Mouse (Mus musculus) neutrophil, adult 65 days (primary cell): ENCODE data around the gene 4930519G04Rik. TPM values are rescaled to one million over a fixed set of nuclear protein-coding genes. Genes with fewer than 3 reads are reported as not detected.

Source experiments
- total RNA-seq: library from RNA; stranded (reverse); gene quantifications from 2 replicates; pipeline ENCODE4 v1.2.4, GENCODE M21; 2023

4930519G04Rik gene
- total RNA-seq = 0.18 TPM in 1 of 2 replicates, not detected in the other

GRCm38 (mm10) chr5:114853364-114853763 is at the start of gene 4930519G04Rik:
Gene 4930519G04Rik (plus strand): TSS chr5:114853664.

GRCm38 (mm10) chr5:114822796-114823688 is 30.4 kb upstream of the 4930519G04Rik start, which contains the start of gene 1500011B03Rik:
Gene 1500011B03Rik (minus strand): TSS chr5:114823468.

GRCm38 (mm10) chr5:114858582-114858981 is 5.1 kb downstream of the 4930519G04Rik start, which contains the start of gene Gm9936:
Gene Gm9936 (minus strand): TSS chr5:114858682.

GRCm38 (mm10) chr5:114896688-114897373 is 43.4 kb downstream of the 4930519G04Rik start, which contains the start of gene Oasl2:
Gene Oasl2 (plus strand): TSS chr5:114896936.

GRCm38 (mm10) chr5:114922998-114923473 is 69.6 kb downstream of the 4930519G04Rik start, which contains the start of gene Oasl1:
Gene Oasl1 (plus strand): TSS chr5:114923240.

Other genes starting within 250 kb of the 4930519G04Rik start
- gene Trpv4, start 195.2 kb upstream of the 4930519G04Rik start, total RNA-seq = 1.4 and 2.2 TPM in 2 replicates
- gene Gltp, start 162.7 kb upstream of the 4930519G04Rik start, total RNA-seq = 72.0 and 83.2 TPM in 2 replicates
- 5.5 and 7.7 TPM in 2 replicates for gene Tchp, start 145.9 kb upstream of the 4930519G04Rik start, total RNA-seq
- 232 and 290 TPM in 2 replicates for gene Ankrd13a, start 79.0 kb upstream of the 4930519G04Rik start, total RNA-seq
- gene Git2, start 78.1 kb upstream of the 4930519G04Rik start, total RNA-seq = 140 and 161 TPM in 2 replicates
- 36.1 and 36.4 TPM in 2 replicates for gene 1500011B03Rik, start 30.2 kb upstream of the 4930519G04Rik start, total RNA-seq
- not detected in 2 replicates for gene Gm9936, start 5.0 kb downstream of the 4930519G04Rik start, total RNA-seq
- 10.1 and 18.6 TPM in 2 replicates for gene Oasl2, start 43.3 kb downstream of the 4930519G04Rik start, total RNA-seq
- 14.3 and 28.8 TPM in 2 replicates for gene Oasl1, start 69.6 kb downstream of the 4930519G04Rik start, total RNA-seq
- 12.3 and 14.7 TPM in 2 replicates for gene 2210016L21Rik, start 88.5 kb downstream of the 4930519G04Rik start, total RNA-seq
- gene Hnf1a, start 117.4 kb downstream of the 4930519G04Rik start, total RNA-seq = not detected in 2 replicates
- 39.4 and 49.7 TPM in 2 replicates for gene Sppl3, start 157.5 kb downstream of the 4930519G04Rik start, total RNA-seq
- not detected in 2 replicates for gene Gm10401, start 244.6 kb downstream of the 4930519G04Rik start, total RNA-seq